Mouse (Mus musculus) heart, embryonic 14.5 days (tissue): ENCODE measurements around the gene Tubd1. TPM values are rescaled to one million over a fixed set of nuclear protein-coding genes. Genes with fewer than 3 reads are reported as not detected.
A peak's percentile ranks its signal among the peaks of the same experiment; 100 is the strongest.

Source experiments
- ATAC-seq: fragments of 200-750 bp; cut with Nextera tagmentation; 2 replicates; pipeline ENCODE4 v1.8.0; 2017; ENCODE audit warnings: low read depth, moderate TSS enrichment; ENCODE audit not compliant: insufficient number of reproducible peaks, insufficient read depth, low FRiP score
- H3K27ac ChIP-seq, 2 experiments: fragments of 200-500 bp in 1 of 2; fragments of 300-500 bp in 1 of 2; sonication (generic) in 1 of 2; replicated peaks in 1 of 2; 2 replicates each; pipeline ENCODE4 v1.5.1; 2012 to 2014; ENCODE audit warnings: low read depth in 2 of 2, low read length in 2 of 2, control low read depth in 1 of 2, mild to moderate bottlenecking in 1 of 2, mixed read lengths in 1 of 2; ENCODE audit not compliant: control insufficient read depth in 1 of 2, insufficient read depth in 1 of 2
- H3K27me3 ChIP-seq: fragments of 300-500 bp; sonication (generic); 2 replicates; pipeline ENCODE4 v1.6.1; 2014; ENCODE audit warnings: mild to moderate bottlenecking, low read length, control low read depth; ENCODE audit not compliant: control insufficient read depth, insufficient read depth
- H3K36me3 ChIP-seq: fragments of 300-500 bp; sonication (generic); 2 replicates; pipeline ENCODE4 v1.6.1; 2014; ENCODE audit warnings: mild to moderate bottlenecking, control low read depth, low read length, mixed read lengths; ENCODE audit not compliant: control insufficient read depth, insufficient read depth
- H3K4me1 ChIP-seq, 2 experiments: fragments of 200-500 bp in 1 of 2; fragments of 300-500 bp in 1 of 2; sonication (generic) in 1 of 2; 2 replicates each; pipeline ENCODE4 v1.6.1; 2012 to 2014; ENCODE audit warnings: low read length in 2 of 2, control low read depth in 1 of 2, mixed read lengths in 1 of 2; ENCODE audit not compliant: control insufficient read depth in 2 of 2, insufficient read depth in 2 of 2
- H3K4me2 ChIP-seq: fragments of 300-500 bp; sonication (generic); 2 replicates; pipeline ENCODE4 v1.6.1; 2014; ENCODE audit warnings: mild to moderate bottlenecking, low read length
- H3K4me3 ChIP-seq, 2 experiments: fragments of 200-500 bp in 1 of 2; fragments of 300-500 bp in 1 of 2; sonication (generic) in 1 of 2; 2 replicates each; pipeline ENCODE4 v1.5.1; 2012 to 2014; ENCODE audit warnings: low read length in 2 of 2, mild to moderate bottlenecking in 2 of 2, control low read depth in 1 of 2, low read depth in 1 of 2, moderate library complexity in 1 of 2; ENCODE audit not compliant: control insufficient read depth in 1 of 2, insufficient read depth in 1 of 2
- H3K9ac ChIP-seq: fragments of 300-500 bp; sonication (generic); 2 replicates; pipeline ENCODE4 v1.6.1; 2014; ENCODE audit warnings: mild to moderate bottlenecking, low read length
- H3K9me3 ChIP-seq: fragments of 300-500 bp; sonication (generic); 2 replicates; pipeline ENCODE4 v1.6.1; 2016; ENCODE audit warnings: low read length, control low read depth; ENCODE audit not compliant: control insufficient read depth
- WGBS: fragments of 180-500 bp; shearing (Covaris S2); extraction: QIAGEN DNeasy Blood & Tissue Kit; methylation state at CpG from one replicate; pipeline ENCODE4 v1.1.7; 2014; 5-methylcytosine and 5-hydroxymethylcytosine counted together
- polyA plus RNA-seq: library from polyadenylated mRNA; unstranded; fragments of >200 nt; fragmentation: Nextera tagmentation; extraction: Ambion mirVana; gene quantifications from 2 replicates; pipeline ENCODE4 v1.2.1, GENCODE M21; 2014

The Tubd1 gene
- polyA plus RNA-seq, 1 experiment from 2014 or later: 12.0 TPM

DNA sequence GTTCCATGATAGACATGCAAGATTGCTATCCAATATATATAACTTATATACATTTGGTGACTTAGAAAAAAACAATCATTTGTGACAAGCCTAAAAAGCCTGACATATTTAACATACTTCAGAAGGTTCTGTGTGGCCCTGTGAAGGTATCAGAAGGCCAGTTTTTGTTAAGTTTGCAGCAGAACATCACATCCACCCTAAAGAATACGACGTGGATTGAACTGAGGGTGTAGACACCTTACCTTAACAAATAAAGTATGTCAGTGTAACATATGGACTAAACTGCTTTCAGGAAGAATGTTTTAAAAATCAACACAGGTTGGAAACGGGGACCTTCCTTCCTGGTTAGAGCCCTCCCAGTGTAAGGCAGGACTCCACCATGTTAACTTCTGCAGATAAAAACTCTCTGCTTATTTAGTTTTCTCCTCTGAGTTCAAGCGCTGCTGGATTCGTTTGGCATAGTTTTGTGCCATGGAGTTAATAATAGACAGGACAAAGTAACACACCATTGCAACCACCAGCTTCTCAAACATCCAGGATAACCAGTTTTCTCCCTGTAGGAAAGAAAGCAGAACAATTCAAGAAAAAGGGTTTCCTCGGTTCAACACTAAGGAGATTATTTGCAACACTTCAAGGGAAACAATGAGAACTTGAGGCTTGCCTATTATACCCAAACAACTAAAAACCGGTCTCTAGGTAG lies 40.3 kb downstream of the Tubd1 start:
- 42% methylated on average over 7 of the region's 7 CpGs for WGBS
- peak overlapping the region; percentile 54 to 66; a peak in 3 of 4 replicates for H3K4me3 ChIP-seq
- peak overlapping the region; percentile 82 for H3K9ac ChIP-seq
- H3K27ac ChIP-seq: peak overlapping the region; percentile 86 to 88
- no peak for ATAC-seq
- H3K36me3 ChIP-seq: peaks cover 10% of the 10 kb centered on the region; the same call in 1 of the 2 replicates
- no peaks in the 10 kb centered on the region for H3K9me3 ChIP-seq
- H3K4me2 ChIP-seq: peak overlapping the region; percentile 83
- H3K4me1 ChIP-seq: peaks cover 6 to 27% of the 10 kb centered on the region in 2 experiments
- no peaks in the 10 kb centered on the region for H3K27me3 ChIP-seq

GRCm38 (mm10) chr11:86585598-86585984 lies 40.8 kb downstream of the Tubd1 start:
- H3K9ac ChIP-seq: peak overlapping the region; percentile 82
- 7% methylated on average over 3 of the region's 3 CpGs for WGBS
- no peaks in the 10 kb centered on the region for H3K27me3 ChIP-seq
- peak overlapping the region; percentile 54 to 66 for H3K4me3 ChIP-seq
- H3K27ac ChIP-seq: peak overlapping the region; percentile 86 to 88
- H3K4me1 ChIP-seq: peaks cover 6 to 25% of the 10 kb centered on the region in 2 experiments
- no peak for ATAC-seq
- H3K36me3 ChIP-seq: peaks cover 10% of the 10 kb centered on the region; the same call in 1 of the 2 replicates
- H3K9me3 ChIP-seq: no peaks in the 10 kb centered on the region
- peak overlapping the region; percentile 83 for H3K4me2 ChIP-seq

GRCm38 (mm10) chr11:86586177-86586867 lies 41.5 kb downstream of the Tubd1 start:
- Histone ChIP-seq H3K4me1 (peaks cover 4 to 25% of the 10 kb centered on the region in 2 experiments), H3K9me3 (no peaks in the 10 kb centered on the region), H3K36me3 (peaks cover 10% of the 10 kb centered on the region; the same call in 1 of the 2 replicates), H3K4me2 (peak overlapping the region; percentile 83), H3K27me3 (no peaks in the 10 kb centered on the region), H3K9ac (peak overlapping the region; percentile 82), H3K4me3 (peak overlapping the region; percentile 54 to 72), H3K27ac (peak overlapping the region; percentile 88 to 94)
- no peak for ATAC-seq
- WGBS: 2% methylated on average over 12 of the region's 12 CpGs

DNA sequence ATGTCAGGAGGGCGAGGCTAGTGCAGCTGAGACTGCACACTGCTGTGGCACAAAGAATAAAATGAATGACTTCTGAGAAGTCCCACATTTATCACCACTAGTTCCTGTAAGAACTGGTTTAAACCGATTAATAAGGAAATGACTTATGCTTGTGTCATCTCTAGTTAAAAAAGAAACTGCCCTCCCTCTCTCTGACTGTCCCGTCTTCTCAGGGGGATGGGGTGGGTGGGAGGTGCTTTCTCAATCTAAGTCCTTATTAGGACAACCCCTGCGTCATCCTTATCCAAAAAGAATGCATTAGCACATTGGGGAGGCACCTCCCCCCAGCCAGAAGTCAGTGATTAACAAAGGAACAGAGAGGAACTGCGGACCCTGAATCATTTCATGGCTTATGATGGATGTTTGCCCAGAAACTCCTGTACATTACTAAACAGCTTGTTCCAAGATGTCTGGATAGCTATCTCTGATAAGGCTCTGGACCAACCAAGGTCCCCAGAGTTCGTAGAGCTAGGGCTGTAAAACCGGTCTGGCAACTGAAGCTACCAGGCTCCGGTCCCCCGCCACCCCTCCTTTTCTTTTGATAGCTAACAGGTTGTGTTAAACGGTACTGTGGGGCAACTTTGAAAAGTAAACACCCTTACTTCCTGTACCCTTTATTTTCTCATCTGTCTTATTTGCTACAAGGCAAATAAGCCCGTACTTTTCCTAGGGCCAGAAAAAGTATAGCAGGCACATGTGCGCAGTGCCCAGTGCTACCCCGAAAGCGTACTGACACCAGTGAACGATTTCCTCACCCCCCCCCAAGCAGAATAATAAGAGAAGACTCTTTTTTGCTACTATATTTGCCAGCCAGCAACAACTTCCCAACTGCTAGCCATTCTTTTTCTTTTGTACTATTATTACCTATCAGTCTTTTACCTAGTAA lies 42.3 kb downstream of the Tubd1 start:
- peak; percentile 90 for ATAC-seq
- WGBS: 1% methylated on average over 15 of the region's 15 CpGs

DNA sequence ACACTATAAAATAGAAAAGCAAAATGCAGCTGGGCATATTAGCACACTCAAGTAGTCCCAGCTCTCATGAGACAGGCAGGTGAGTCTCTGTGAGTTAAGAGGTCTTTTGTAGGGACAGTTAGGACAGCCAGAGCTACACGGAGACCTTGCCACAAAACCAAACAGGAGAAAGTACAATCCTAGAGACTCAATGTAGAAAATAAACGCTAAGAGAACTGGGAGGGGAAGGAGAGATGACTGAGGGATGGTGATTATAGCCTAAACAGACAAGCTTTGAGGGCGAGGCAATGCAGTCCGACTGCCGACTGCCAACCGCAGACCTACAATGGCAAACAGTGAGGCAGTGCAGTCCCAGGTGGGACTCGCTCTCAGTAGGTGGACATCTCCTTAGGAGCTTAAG lies 43.0 kb downstream of the Tubd1 start:
- ATAC-seq: no peak
- H3K4me2 ChIP-seq: peak overlapping the region; percentile 83
- no peaks in the 10 kb centered on the region for H3K27me3 ChIP-seq
- H3K27ac ChIP-seq: peak overlapping the region; percentile 20 to 88
- H3K4me3 ChIP-seq: no peak overlapping the region; a peak in 1 of 4 replicates
- H3K9ac ChIP-seq: peak overlapping the region; percentile 82
- 29% methylated on average over 7 of the region's 7 CpGs for WGBS
- no peaks in the 10 kb centered on the region for H3K9me3 ChIP-seq
- H3K36me3 ChIP-seq: peaks cover 10% of the 10 kb centered on the region; the same call in 1 of the 2 replicates
- peaks cover 4 to 30% of the 10 kb centered on the region in 2 experiments for H3K4me1 ChIP-seq

More for the DNA sequence above, 42.3 kb downstream of the Tubd1 start:
- H3K27me3 ChIP-seq: no peaks in the 10 kb centered on the region
- peak overlapping the region; percentile 88 to 95 for H3K27ac ChIP-seq
- peak overlapping the region; percentile 54 to 72 for H3K4me3 ChIP-seq
- peaks cover 2 to 25% of the 10 kb centered on the region in 2 experiments; a peak in 3 of 4 replicates for H3K4me1 ChIP-seq
- peak overlapping the region; percentile 83 for H3K4me2 ChIP-seq
- H3K9ac ChIP-seq: peak overlapping the region; percentile 82
- no peaks in the 10 kb centered on the region for H3K9me3 ChIP-seq
- H3K36me3 ChIP-seq: peaks cover 10% of the 10 kb centered on the region; the same call in 1 of the 2 replicates

GRCm38 (mm10) chr11:86588583-86589298 lies 44.0 kb downstream of the Tubd1 start:
- H3K27ac ChIP-seq: no peak overlapping the region
- no peak for ATAC-seq
- H3K4me1 ChIP-seq: peaks cover 4 to 36% of the 10 kb centered on the region in 2 experiments
- no peaks in the 10 kb centered on the region for H3K27me3 ChIP-seq
- no peak overlapping the region for H3K9ac ChIP-seq
- H3K4me2 ChIP-seq: no peak overlapping the region
- no peaks in the 10 kb centered on the region for H3K9me3 ChIP-seq
- WGBS: 91% methylated on average over 4 of the region's 4 CpGs
- H3K36me3 ChIP-seq: peaks cover 10% of the 10 kb centered on the region; the same call in 1 of the 2 replicates
- H3K4me3 ChIP-seq: no peak overlapping the region
